Mouse (Mus musculus) ovary, postnatal 14 days (tissue): Measurements from ENCODE around the gene Tipin.

Experiments used
- DNase-seq: peaks from one replicate; pipeline ENCODE4 v3.0.0; 2022; ENCODE audit warnings: low spot score

Gene Tipin

DNA sequence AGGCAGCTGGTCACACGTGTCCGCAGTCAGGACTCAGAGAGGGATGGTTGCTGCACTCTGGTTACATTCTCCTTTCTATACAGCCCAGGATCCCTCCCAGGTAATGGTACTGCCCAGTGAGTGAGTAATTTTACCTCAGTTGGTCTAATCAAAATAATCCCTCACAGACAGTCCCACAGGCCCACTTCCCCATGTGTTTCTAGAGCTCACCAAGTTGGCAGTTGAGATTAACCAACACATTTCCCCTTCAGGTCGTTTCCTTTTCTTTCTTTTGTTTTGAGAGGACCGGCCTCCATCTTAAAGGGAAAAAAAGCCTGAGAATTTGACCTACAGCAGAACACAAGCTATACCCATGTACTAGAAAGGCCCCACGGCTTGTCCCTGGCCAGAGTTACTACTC lies 64.5 kb downstream of the Tipin start:
- DNase-seq: no peak

DNA sequence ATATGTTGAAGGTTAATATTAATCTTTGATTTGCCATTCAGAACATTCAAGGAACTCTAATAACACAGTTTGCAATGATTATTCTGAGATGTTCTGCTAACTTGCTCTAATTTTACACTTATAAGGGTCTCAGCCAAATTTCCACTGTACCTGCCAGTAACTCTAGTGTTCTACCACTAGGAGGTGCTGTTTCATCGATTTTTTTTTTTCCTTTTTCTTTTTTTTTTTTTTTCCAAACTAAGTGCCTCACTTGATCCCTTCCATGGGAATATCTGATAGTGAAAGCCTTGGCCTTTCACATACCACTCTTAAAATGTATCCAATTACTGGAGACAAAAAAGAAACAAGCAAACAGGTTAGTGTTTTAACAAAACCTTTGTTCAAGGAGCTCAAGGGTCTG lies 66.0 kb downstream of the Tipin start:
- no peak for DNase-seq

DNA sequence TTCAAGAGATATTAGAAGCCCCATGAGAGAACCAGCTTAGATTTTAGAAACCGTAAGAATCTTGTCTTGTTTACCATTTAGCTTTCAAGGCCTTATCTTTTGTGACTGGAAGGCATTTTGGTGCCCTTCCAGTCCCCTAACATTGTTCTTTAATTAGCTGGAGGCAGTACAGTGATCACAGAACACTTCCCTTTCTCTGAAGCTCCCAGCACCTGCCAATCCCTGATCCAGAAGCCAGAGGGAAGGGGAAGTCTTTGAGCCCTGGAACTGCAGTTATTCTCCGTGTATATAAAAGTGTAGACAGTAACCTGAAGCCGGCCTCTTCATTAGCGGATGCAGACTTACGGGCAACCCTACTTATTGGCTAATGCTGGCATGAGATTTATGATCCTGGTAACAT lies 68.1 kb downstream of the Tipin start:
- no peak for DNase-seq

DNA sequence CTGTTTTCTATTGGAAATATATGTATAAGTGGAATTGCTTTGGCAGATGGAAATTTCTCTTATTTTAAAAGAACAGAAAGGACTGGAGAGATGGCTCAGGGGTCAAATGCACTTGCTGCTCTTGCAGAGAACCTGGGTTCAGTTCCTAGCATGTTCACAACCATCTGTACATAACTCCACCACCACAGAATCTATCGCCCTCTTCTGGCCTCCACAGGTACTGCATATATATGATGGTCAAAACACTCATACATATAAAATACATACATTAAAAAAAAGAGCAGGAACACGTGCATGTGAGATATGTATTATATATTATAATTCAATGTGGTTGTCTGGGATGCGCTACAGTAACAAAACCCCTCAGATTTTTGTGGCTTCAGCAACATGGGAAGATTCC lies 69.8 kb downstream of the Tipin start:
- DNase-seq: no peak
